Mouse (Mus musculus) liver, postnatal 0 days (tissue): Measurements from ENCODE around the gene Nodal. TPM values are rescaled to one million over a fixed set of nuclear protein-coding genes. Genes with fewer than 3 reads are reported as not detected.
A peak's percentile ranks its signal among the peaks of the same experiment; 100 is the strongest.

Experiments
- ATAC-seq: fragments of 200-750 bp; cut with Nextera tagmentation; 2 replicates; pipeline ENCODE4 v1.8.0; 2017; ENCODE audit warnings: mild to moderate bottlenecking, moderate library complexity
- DNase-seq: peaks from one replicate; pipeline ENCODE4 v3.0.0-alpha.2; 2016
- H3K27ac ChIP-seq: fragments of 300-500 bp; sonication (generic); 2 replicates; pipeline ENCODE4 v1.5.1; 2014; ENCODE audit warnings: antibody characterized with exemption, moderate library complexity, mild to moderate bottlenecking, low read depth
- H3K27me3 ChIP-seq: fragments of 300-500 bp; sonication (generic); 2 replicates; pipeline ENCODE4 v1.6.1; 2014; ENCODE audit warnings: low read length, control low read depth, mixed read lengths; ENCODE audit not compliant: insufficient read depth
- H3K36me3 ChIP-seq: fragments of 300-500 bp; sonication (generic); replicated peaks from 2 replicates; pipeline ENCODE4 v1.6.1; 2014; ENCODE audit warnings: mild to moderate bottlenecking, control low read depth, low read length, moderate library complexity, mixed read lengths; ENCODE audit not compliant: insufficient read depth
- H3K4me1 ChIP-seq: fragments of 300-500 bp; sonication (generic); 2 replicates; pipeline ENCODE4 v1.6.1; 2014; ENCODE audit warnings: antibody characterized with exemption, mild to moderate bottlenecking, control low read depth; ENCODE audit not compliant: insufficient read depth
- H3K4me2 ChIP-seq: fragments of 300-500 bp; sonication (generic); 2 replicates; pipeline ENCODE4 v1.6.1; 2014; ENCODE audit warnings: low read depth, mild to moderate bottlenecking, low read length, moderate library complexity, mixed read lengths
- H3K4me3 ChIP-seq: fragments of 300-500 bp; sonication (generic); 2 replicates; pipeline ENCODE4 v1.5.1; 2014; ENCODE audit warnings: low read depth, low read length
- H3K9ac ChIP-seq: fragments of 300-500 bp; sonication (generic); replicated peaks from 2 replicates; pipeline ENCODE4 v1.6.1; 2014; ENCODE audit warnings: mild to moderate bottlenecking, moderate library complexity
- H3K9me3 ChIP-seq: fragments of 300-500 bp; sonication (generic); 2 replicates; pipeline ENCODE4 v1.6.1; 2016; ENCODE audit warnings: mild to moderate bottlenecking, control low read depth, low read length, mixed read lengths
- CTCF ChIP-seq: sonication (generic); IDR thresholded peaks from 2 replicates; pipeline ENCODE4 v1.5.1; 2016; ENCODE audit warnings: antibody characterized with exemption, low read depth
- EP300 ChIP-seq: IDR thresholded peaks from 2 replicates; pipeline ENCODE4 v1.6.1; 2016; ENCODE audit warnings: antibody characterized with exemption, low read depth, mild to moderate bottlenecking
- WGBS: fragments of 180-500 bp; shearing (Covaris S2); extraction: QIAGEN DNeasy Blood & Tissue Kit; methylation state at CpG from one replicate; pipeline ENCODE4 v1.1.7; 2014; ENCODE audit not compliant: insufficient replicate concordance; 5-methylcytosine and 5-hydroxymethylcytosine counted together
- polyA plus RNA-seq: library from polyadenylated mRNA; unstranded; fragments of >200 nt; fragmentation: Nextera tagmentation; extraction: Ambion mirVana; gene quantifications from 2 replicates; pipeline ENCODE4 v1.2.1, GENCODE M21; 2015

Gene Nodal
- polyA plus RNA-seq = 0.08 and 0.19 TPM in 2 replicates

DNA sequence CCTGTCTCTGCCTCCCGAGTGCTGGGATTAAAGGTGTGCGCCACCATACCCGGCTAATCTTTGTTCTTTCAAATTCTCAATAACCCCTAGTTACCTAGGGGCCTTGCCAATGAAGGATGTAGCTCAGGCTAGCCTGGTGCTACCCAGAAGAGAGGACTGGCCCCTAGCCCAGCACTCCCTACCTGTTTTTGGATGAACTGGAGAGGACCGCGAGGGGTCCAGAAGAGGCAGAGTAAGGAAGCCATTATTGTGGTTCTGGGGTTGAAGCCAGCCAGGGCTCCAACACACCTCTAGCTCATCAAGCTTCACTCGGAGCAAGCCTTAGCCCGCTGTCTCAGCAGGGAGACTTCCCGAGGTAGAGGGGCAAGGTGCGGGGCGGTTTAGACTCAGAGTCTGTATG lies at the start of gene Nodal:
Gene Nodal (plus strand): TSS at position 301 of the 400 bp plus-strand sequence.
- Histone ChIP-seq H3K27me3 (peaks cover 38% of the 10 kb centered on the region), H3K36me3 (no peaks in the 10 kb centered on the region), H3K4me1 (peaks cover 25% of the 10 kb centered on the region), H3K9me3 (no peaks in the 10 kb centered on the region), H3K4me3 (peak within 1 kb of the TSS; percentile 38), H3K9ac (peak within 1 kb of the TSS; percentile 23; the same call in 1 of the 2 replicates), H3K27ac (no peak within 1 kb of the TSS), H3K4me2 (peak within 1 kb of the TSS; percentile 62)
- TF ChIP-seq CTCF (peak; percentile 3; the same call in 1 of the 2 replicates), EP300 (no peak)
- DNase-seq (no peak), ATAC-seq (no peak)
- 28% methylated on average over 10 of the region's 10 CpGs for WGBS

- WGBS = 55% methylated on average over 5 of the region's 5 CpGs
- Histone ChIP-seq H3K9ac (no peak overlapping the region), H3K27me3 (no peaks in the 10 kb centered on the region), H3K36me3 (no peaks in the 10 kb centered on the region), H3K9me3 (no peaks in the 10 kb centered on the region), H3K4me1 (peaks cover 14% of the 10 kb centered on the region), H3K4me2 (no peak overlapping the region), H3K27ac (peak overlapping the region; percentile 41; the same call in 1 of the 2 replicates), H3K4me3 (no peak overlapping the region)
- no peak for DNase-seq
- no peak for TF ChIP-seq CTCF
- TF ChIP-seq EP300 = no peak
- no peak for ATAC-seq
Observed at GRCm38 (mm10) chr10:61369755-61370154, 48.0 kb upstream of the Nodal start.

- ATAC-seq (peak; percentile 45), DNase-seq (no peak)
- Histone ChIP-seq H3K9me3 (no peaks in the 10 kb centered on the region), H3K4me2 (no peak overlapping the region), H3K27ac (peak overlapping the region; percentile 41; the same call in 1 of the 2 replicates), H3K9ac (no peak overlapping the region), H3K4me1 (peaks cover 18% of the 10 kb centered on the region), H3K36me3 (no peaks in the 10 kb centered on the region), H3K4me3 (no peak overlapping the region), H3K27me3 (no peaks in the 10 kb centered on the region)
- WGBS = 67% methylated on average over 18 of the region's 18 CpGs
- TF ChIP-seq EP300 = no peak
Observed at GRCm38 (mm10) chr10:61370273-61370979, 47.3 kb upstream of the Nodal start.

DNA sequence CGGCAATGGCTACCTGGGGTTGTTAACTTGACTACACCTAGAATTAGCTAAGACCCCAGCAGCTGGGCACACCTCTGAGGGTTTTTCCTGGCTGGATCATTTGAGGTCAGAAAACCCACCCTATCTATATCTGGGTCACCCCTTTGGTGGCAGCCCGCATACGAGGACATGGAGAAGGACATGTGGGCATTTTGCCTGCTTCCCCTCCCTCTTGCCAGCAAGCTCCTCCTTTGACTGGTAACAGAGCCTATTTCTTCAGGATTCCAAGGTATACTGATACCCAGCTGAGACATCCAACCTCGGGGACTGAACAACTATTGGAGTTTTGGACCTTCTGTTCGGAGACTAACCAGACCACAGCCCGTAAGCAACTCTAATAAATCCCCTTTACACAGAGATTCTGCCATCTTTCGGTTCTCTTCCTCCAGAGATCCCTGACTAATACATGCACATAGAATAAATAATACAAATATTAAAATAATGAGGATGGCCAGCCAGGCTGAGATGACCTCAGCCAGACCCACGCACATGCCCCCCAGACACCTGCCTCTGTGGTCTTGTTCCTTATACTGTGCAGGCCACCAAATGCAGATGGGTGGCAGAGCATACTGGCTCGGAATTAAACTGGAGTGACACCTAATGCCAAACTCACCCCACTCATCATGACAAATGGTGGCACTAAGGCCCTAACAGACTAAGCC lies 45.7 kb upstream of the Nodal start:
- Histone ChIP-seq H3K9ac (no peak overlapping the region), H3K9me3 (no peaks in the 10 kb centered on the region), H3K4me3 (no peak overlapping the region), H3K4me1 (peaks cover 18% of the 10 kb centered on the region), H3K27ac (no peak overlapping the region), H3K4me2 (no peak overlapping the region), H3K36me3 (no peaks in the 10 kb centered on the region), H3K27me3 (no peaks in the 10 kb centered on the region)
- no peak for DNase-seq
- 80% methylated on average over 9 of the region's 9 CpGs for WGBS
- no peak for ATAC-seq
- TF ChIP-seq CTCF (no peak), EP300 (no peak)

DNA sequence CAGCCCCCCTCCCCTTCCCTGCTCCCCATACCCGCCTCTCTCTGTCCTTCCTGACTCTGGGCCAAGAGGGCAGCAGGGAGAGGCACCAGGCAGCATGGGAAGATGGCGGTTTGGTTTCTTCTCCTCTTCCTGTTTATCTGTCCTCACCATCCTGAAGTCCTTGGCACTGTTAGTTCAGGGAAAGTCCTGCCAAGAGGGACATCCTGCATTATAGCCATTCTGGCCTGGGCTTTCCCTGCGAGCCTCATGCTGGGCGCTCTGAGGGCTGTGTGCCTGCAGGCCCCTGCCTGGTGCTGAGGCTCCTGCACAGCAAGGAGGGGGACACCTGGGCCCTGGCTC lies 45.2 kb upstream of the Nodal start:
- WGBS = 57% methylated on average over 4 of the region's 4 CpGs
- H3K4me1 ChIP-seq = peaks cover 18% of the 10 kb centered on the region
- no peak for TF ChIP-seq CTCF
- no peak for TF ChIP-seq EP300

GRCm38 (mm10) chr10:61374076-61374475 lies 43.7 kb upstream of the Nodal start:
- Histone ChIP-seq H3K4me1 (peaks cover 18% of the 10 kb centered on the region), H3K27ac (peak overlapping the region; percentile 0; the same call in 1 of the 2 replicates), H3K27me3 (no peaks in the 10 kb centered on the region), H3K4me2 (no peak overlapping the region), H3K9me3 (no peaks in the 10 kb centered on the region), H3K4me3 (no peak overlapping the region), H3K9ac (no peak overlapping the region), H3K36me3 (no peaks in the 10 kb centered on the region)
- TF ChIP-seq EP300 = no peak
- TF ChIP-seq CTCF = no peak
- WGBS = 21% methylated on average over 4 of the region's 4 CpGs
- DNase-seq (peak; percentile 67), ATAC-seq (0 out of 2 replicates have a peak, but pooled peaks have one; percentile 24)

More for the DNA sequence above, 45.2 kb upstream of the Nodal start:
- H3K4me3 ChIP-seq = no peak overlapping the region
- H3K27me3 ChIP-seq = no peaks in the 10 kb centered on the region
- no peak for DNase-seq
- no peak overlapping the region for H3K9ac ChIP-seq
- H3K4me2 ChIP-seq = no peak overlapping the region
- H3K9me3 ChIP-seq = no peaks in the 10 kb centered on the region
- no peaks in the 10 kb centered on the region for H3K36me3 ChIP-seq
- no peak overlapping the region for H3K27ac ChIP-seq
- no peak for ATAC-seq
